Mouse (Mus musculus): ENCODE data around the gene Fez1.

- TF ChIP-seq CTCF (IDR thresholded peaks at IDR 0.05) (no peak), EP300 (IDR thresholded peaks at IDR 0.05) (no peak)
These were observed 558 bp upstream of the Fez1 start for GRCm38 (mm10) chr9:36820969-36821643.

Data from lung, postnatal 0 days (tissue).